Mouse (Mus musculus): ENCODE results near the gene BC034090. TPM values are rescaled to one million over a fixed set of nuclear protein-coding genes. Genes with fewer than 3 reads are reported as not detected.

Gene BC034090
- polyA plus RNA-seq, 1 experiment from 2014 or later = 4.0 TPM

GRCm38 (mm10) chr1:155204560-155205162 lies 39.6 kb downstream of the BC034090 start:
- H3K36me3 ChIP-seq (replicated peaks; ENCODE audit: control insufficient read depth, insufficient read depth) = peaks cover 38% of the 10 kb centered on the region
- H3K27me3 ChIP-seq (ENCODE audit: control insufficient read depth, insufficient read depth, low read length) = no peaks in the 10 kb centered on the region
- H3K27ac ChIP-seq = peak overlapping the region; percentile 77
- WGBS = 64% methylated on average over 8 of the region's 8 CpGs
- peaks cover 46% of the 10 kb centered on the region for H3K4me1 ChIP-seq (replicated peaks; ENCODE audit: control insufficient read depth, insufficient read depth, low read length)
- ATAC-seq (ENCODE audit: low FRiP score) = 0 out of 2 replicates have a peak, but pooled peaks have one; percentile 28
- H3K4me3 ChIP-seq (replicated peaks; ENCODE audit: low read length) = no peak overlapping the region
- peak; percentile 77 for DNase-seq (ENCODE audit: low spot score)
- no peak overlapping the region for H3K4me2 ChIP-seq (replicated peaks)
- no peaks in the 10 kb centered on the region for H3K9me3 ChIP-seq (ENCODE audit: control insufficient read depth, low read length)
- H3K9ac ChIP-seq = no peak overlapping the region

GRCm38 (mm10) chr1:155203954-155204353 lies 40.3 kb downstream of the BC034090 start:
- H3K4me3 ChIP-seq (replicated peaks; ENCODE audit: low read length) = no peak overlapping the region
- H3K27ac ChIP-seq = peak overlapping the region; percentile 77
- H3K27me3 ChIP-seq (ENCODE audit: control insufficient read depth, insufficient read depth, low read length) = no peaks in the 10 kb centered on the region
- H3K36me3 ChIP-seq (replicated peaks; ENCODE audit: control insufficient read depth, insufficient read depth) = peaks cover 41% of the 10 kb centered on the region
- no peak overlapping the region for H3K9ac ChIP-seq
- H3K9me3 ChIP-seq (ENCODE audit: control insufficient read depth, low read length) = no peaks in the 10 kb centered on the region
- DNase-seq (ENCODE audit: low spot score) = no peak
- H3K4me2 ChIP-seq (replicated peaks) = no peak overlapping the region
- 85% methylated on average over 12 of the region's 12 CpGs for WGBS
- 0 out of 2 replicates have a peak, but pooled peaks have one; percentile 23 for ATAC-seq (ENCODE audit: low FRiP score)
- peaks cover 46% of the 10 kb centered on the region for H3K4me1 ChIP-seq (replicated peaks; ENCODE audit: control insufficient read depth, insufficient read depth, low read length)

- 70% methylated on average over 7 of the region's 7 CpGs for WGBS
- Histone ChIP-seq H3K4me2 (replicated peaks) (no peak overlapping the region), H3K27me3 (ENCODE audit: control insufficient read depth, insufficient read depth, low read length) (no peaks in the 10 kb centered on the region), H3K4me3 (replicated peaks; ENCODE audit: low read length) (no peak overlapping the region), H3K9me3 (ENCODE audit: control insufficient read depth, low read length) (no peaks in the 10 kb centered on the region), H3K36me3 (replicated peaks; ENCODE audit: control insufficient read depth, insufficient read depth) (peaks cover 49% of the 10 kb centered on the region), H3K27ac (no peak overlapping the region), H3K9ac (no peak overlapping the region), H3K4me1 (replicated peaks; ENCODE audit: control insufficient read depth, insufficient read depth, low read length) (peaks cover 46% of the 10 kb centered on the region)
- ATAC-seq (ENCODE audit: low FRiP score) (no peak), DNase-seq (ENCODE audit: low spot score) (no peak)
These were observed 41.1 kb downstream of the BC034090 start for GRCm38 (mm10) chr1:155203101-155203500.

GRCm38 (mm10) chr1:155202472-155202871 lies 41.8 kb downstream of the BC034090 start:
- H3K4me2 ChIP-seq (replicated peaks) = no peak overlapping the region
- no peak overlapping the region for H3K9ac ChIP-seq
- H3K27ac ChIP-seq = 0 out of 2 replicates have a peak overlapping the region, but pooled peaks have one; percentile 28
- no peak overlapping the region for H3K4me3 ChIP-seq (replicated peaks; ENCODE audit: low read length)
- peaks cover 46% of the 10 kb centered on the region for H3K4me1 ChIP-seq (replicated peaks; ENCODE audit: control insufficient read depth, insufficient read depth, low read length)
- no peaks in the 10 kb centered on the region for H3K27me3 ChIP-seq (ENCODE audit: control insufficient read depth, insufficient read depth, low read length)
- DNase-seq (ENCODE audit: low spot score) (no peak), ATAC-seq (ENCODE audit: low FRiP score) (no peak)
- H3K36me3 ChIP-seq (replicated peaks; ENCODE audit: control insufficient read depth, insufficient read depth) = peaks cover 50% of the 10 kb centered on the region
- WGBS = 83% methylated on average over 5 of the region's 5 CpGs
- H3K9me3 ChIP-seq (ENCODE audit: control insufficient read depth, low read length) = no peaks in the 10 kb centered on the region

GRCm38 (mm10) chr1:155201914-155202313 lies 42.3 kb downstream of the BC034090 start:
- Histone ChIP-seq H3K9ac (no peak overlapping the region), H3K27ac (0 out of 2 replicates have a peak overlapping the region, but pooled peaks have one; percentile 28), H3K4me1 (replicated peaks; ENCODE audit: control insufficient read depth, insufficient read depth, low read length) (peaks cover 46% of the 10 kb centered on the region)

GRCm38 (mm10) chr1:155201373-155201879 lies 42.8 kb downstream of the BC034090 start:
- Histone ChIP-seq H3K27ac (0 out of 2 replicates have a peak overlapping the region, but pooled peaks have one; percentile 15), H3K4me1 (replicated peaks; ENCODE audit: control insufficient read depth, insufficient read depth, low read length) (peaks cover 43% of the 10 kb centered on the region), H3K27me3 (ENCODE audit: control insufficient read depth, insufficient read depth, low read length) (no peaks in the 10 kb centered on the region), H3K9ac (no peak overlapping the region), H3K4me3 (replicated peaks; ENCODE audit: low read length) (no peak overlapping the region), H3K9me3 (ENCODE audit: control insufficient read depth, low read length) (no peaks in the 10 kb centered on the region), H3K36me3 (replicated peaks; ENCODE audit: control insufficient read depth, insufficient read depth) (peaks cover 44% of the 10 kb centered on the region), H3K4me2 (replicated peaks) (no peak overlapping the region)
- 58% methylated on average over 4 of the region's 4 CpGs for WGBS
- no peak for ATAC-seq (ENCODE audit: low FRiP score)
- DNase-seq (ENCODE audit: low spot score) = no peak

More at GRCm38 (mm10) chr1:155201914-155202313, 42.3 kb downstream of the BC034090 start:
- no peak for ATAC-seq (ENCODE audit: low FRiP score)
- no peaks in the 10 kb centered on the region for H3K9me3 ChIP-seq (ENCODE audit: control insufficient read depth, low read length)
- H3K36me3 ChIP-seq (replicated peaks; ENCODE audit: control insufficient read depth, insufficient read depth) = peaks cover 49% of the 10 kb centered on the region
- 86% methylated on average over 17 of the region's 17 CpGs for WGBS
- no peaks in the 10 kb centered on the region for H3K27me3 ChIP-seq (ENCODE audit: control insufficient read depth, insufficient read depth, low read length)
- no peak for DNase-seq (ENCODE audit: low spot score)
- no peak overlapping the region for H3K4me3 ChIP-seq (replicated peaks; ENCODE audit: low read length)
- H3K4me2 ChIP-seq (replicated peaks) = no peak overlapping the region

GRCm38 (mm10) chr1:155200967-155201366 lies 43.3 kb downstream of the BC034090 start:
- no peak overlapping the region for H3K4me2 ChIP-seq (replicated peaks)
- no peak for DNase-seq (ENCODE audit: low spot score)
- no peak overlapping the region for H3K4me3 ChIP-seq (replicated peaks; ENCODE audit: low read length)
- 0 out of 2 replicates have a peak overlapping the region, but pooled peaks have one; percentile 15 for H3K27ac ChIP-seq
- no peak overlapping the region for H3K9ac ChIP-seq
- ATAC-seq (ENCODE audit: low FRiP score) = no peak
- no peaks in the 10 kb centered on the region for H3K9me3 ChIP-seq (ENCODE audit: control insufficient read depth, low read length)
- peaks cover 42% of the 10 kb centered on the region for H3K36me3 ChIP-seq (replicated peaks; ENCODE audit: control insufficient read depth, insufficient read depth)
- H3K4me1 ChIP-seq (replicated peaks; ENCODE audit: control insufficient read depth, insufficient read depth, low read length) = peaks cover 39% of the 10 kb centered on the region
- 47% methylated on average over 2 of the region's 2 CpGs for WGBS
- H3K27me3 ChIP-seq (ENCODE audit: control insufficient read depth, insufficient read depth, low read length) = no peaks in the 10 kb centered on the region

- Histone ChIP-seq H3K27me3 (ENCODE audit: control insufficient read depth, insufficient read depth, low read length) (no peaks in the 10 kb centered on the region), H3K4me1 (replicated peaks; ENCODE audit: control insufficient read depth, insufficient read depth, low read length) (peaks cover 25% of the 10 kb centered on the region), H3K4me3 (replicated peaks; ENCODE audit: low read length) (no peak overlapping the region), H3K36me3 (replicated peaks; ENCODE audit: control insufficient read depth, insufficient read depth) (peaks cover 55% of the 10 kb centered on the region), H3K9ac (no peak overlapping the region), H3K4me2 (replicated peaks) (no peak overlapping the region), H3K27ac (no peak overlapping the region), H3K9me3 (ENCODE audit: control insufficient read depth, low read length) (no peaks in the 10 kb centered on the region)
- DNase-seq (ENCODE audit: low spot score) = no peak
- no peak for ATAC-seq (ENCODE audit: low FRiP score)
- WGBS = 69% methylated on average over 6 of the region's 6 CpGs
These were observed 44.7 kb downstream of the BC034090 start for GRCm38 (mm10) chr1:155199522-155199921.

- H3K9ac ChIP-seq = no peak overlapping the region
- no peaks in the 10 kb centered on the region for H3K9me3 ChIP-seq (ENCODE audit: control insufficient read depth, low read length)
- 85% methylated on average over 4 of the region's 4 CpGs for WGBS
- peaks cover 67% of the 10 kb centered on the region for H3K36me3 ChIP-seq (replicated peaks; ENCODE audit: control insufficient read depth, insufficient read depth)
- H3K27me3 ChIP-seq (ENCODE audit: control insufficient read depth, insufficient read depth, low read length) = no peaks in the 10 kb centered on the region
- peaks cover 21% of the 10 kb centered on the region for H3K4me1 ChIP-seq (replicated peaks; ENCODE audit: control insufficient read depth, insufficient read depth, low read length)
- H3K27ac ChIP-seq = no peak overlapping the region
- DNase-seq (ENCODE audit: low spot score) (no peak), ATAC-seq (ENCODE audit: low FRiP score) (no peak)
- no peak overlapping the region for H3K4me2 ChIP-seq (replicated peaks)
- H3K4me3 ChIP-seq (replicated peaks; ENCODE audit: low read length) = no peak overlapping the region
These were observed 47.6 kb downstream of the BC034090 start for GRCm38 (mm10) chr1:155196691-155197090.

Measured in hindbrain, embryonic 14.5 days (tissue).